Mouse (Mus musculus): ENCODE data around the gene Aqp6. TPM values are rescaled to one million over a fixed set of nuclear protein-coding genes. Genes with fewer than 3 reads are reported as not detected.

The Aqp6 gene
- polyA plus RNA-seq, 1 experiment from 2014 or later: not detected

DNA sequence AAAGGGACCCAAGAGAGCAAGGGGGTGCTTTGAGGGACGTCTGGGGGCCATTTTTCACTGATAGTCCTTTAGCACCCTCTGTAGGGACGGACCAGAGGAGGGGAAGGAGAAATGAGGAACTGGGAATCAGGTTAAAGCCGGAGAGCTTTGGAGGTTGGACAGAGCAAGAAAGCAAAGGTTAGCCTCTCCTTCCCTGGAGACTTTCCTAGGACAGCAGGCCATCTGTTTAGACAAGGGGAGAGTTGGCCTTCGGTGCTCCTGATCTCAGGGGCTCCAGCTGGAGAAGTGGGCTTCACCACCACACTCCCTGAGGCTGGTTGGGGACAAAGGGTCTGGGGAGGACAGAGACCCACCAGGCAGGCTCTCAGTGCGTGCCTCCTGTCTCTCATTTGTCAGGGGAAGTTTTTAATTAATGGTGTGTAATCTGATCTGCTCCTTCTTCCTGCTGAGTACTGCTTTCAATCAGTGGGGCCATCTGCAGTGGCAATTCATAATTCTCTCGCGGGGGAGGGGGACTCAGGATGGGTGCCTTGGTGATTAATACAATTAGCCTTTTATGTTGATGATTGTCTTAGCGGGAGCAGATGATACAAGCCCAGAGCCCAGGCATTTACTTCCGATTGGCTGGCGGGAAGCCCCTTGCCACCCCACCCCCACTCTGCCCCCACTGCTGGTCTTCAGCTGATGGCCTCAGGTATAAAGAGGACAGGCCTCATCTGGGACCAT is 6.4 kb downstream of the Aqp6 start:
- H3K4me3 ChIP-seq (ENCODE audit: low read depth, low read length): no peak overlapping the region
- ATAC-seq (ENCODE audit: insufficient read depth): no peak
- no peaks in the 10 kb centered on the region for H3K36me3 ChIP-seq (ENCODE audit: insufficient read depth)
- WGBS: 19% methylated on average over 10 of the region's 10 CpGs
- TF ChIP-seq CTCF (IDR thresholded peaks at IDR 0.05; ENCODE audit: low read depth): no peak
- H3K27me3 ChIP-seq (ENCODE audit: insufficient read depth, low read length): no peaks in the 10 kb centered on the region; the same call in 1 of the 2 replicates
- H3K4me1 ChIP-seq (ENCODE audit: insufficient read depth): no peaks in the 10 kb centered on the region
- H3K4me2 ChIP-seq: no peak overlapping the region
- H3K9ac ChIP-seq: no peak overlapping the region
- no peaks in the 10 kb centered on the region for H3K9me3 ChIP-seq (ENCODE audit: low read depth, low read length)
- no peak overlapping the region for H3K27ac ChIP-seq (ENCODE audit: low read depth)
- DNase-seq: no peak

DNA sequence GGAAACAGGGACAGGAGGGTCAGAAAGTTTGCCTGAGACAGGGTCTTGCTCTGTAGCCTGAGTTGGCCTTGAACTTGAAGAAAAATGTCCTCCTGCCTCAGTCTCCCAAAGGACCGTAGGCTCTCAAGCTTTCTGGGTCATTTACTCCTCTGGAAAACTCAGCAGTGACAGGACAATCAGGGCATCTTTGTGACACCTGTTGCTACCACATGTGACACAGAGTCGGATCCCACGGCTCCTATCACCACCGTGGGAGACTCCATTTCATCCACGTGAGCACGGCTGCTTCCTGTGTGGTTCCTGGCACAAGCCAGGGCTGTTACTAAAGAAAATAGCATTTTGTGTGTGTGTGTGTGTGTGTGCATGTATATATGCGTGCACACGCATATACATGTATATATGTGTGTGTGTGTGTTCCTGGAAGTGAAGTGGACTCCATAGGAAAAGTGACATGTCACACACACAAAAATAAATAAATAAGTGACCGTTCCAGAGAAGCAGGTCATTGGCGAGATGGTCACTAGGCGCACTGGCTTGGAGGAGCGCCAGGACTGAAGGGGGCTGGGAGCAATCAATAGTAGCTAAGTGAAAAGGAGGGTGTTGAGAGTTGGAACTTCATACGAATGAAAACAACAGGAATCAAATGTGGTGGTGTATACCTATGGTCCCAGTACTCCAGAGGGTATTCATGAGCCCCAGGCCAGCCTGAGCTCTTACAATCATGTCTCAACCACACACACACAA is 7.4 kb downstream of the Aqp6 start:
- no peak for TF ChIP-seq CTCF (IDR thresholded peaks at IDR 0.05; ENCODE audit: low read depth)
- H3K9ac ChIP-seq: no peak overlapping the region
- no peak for DNase-seq
- H3K4me3 ChIP-seq (ENCODE audit: low read depth, low read length): no peak overlapping the region
- no peaks in the 10 kb centered on the region for H3K27me3 ChIP-seq (ENCODE audit: insufficient read depth, low read length)
- no peak for ATAC-seq (ENCODE audit: insufficient read depth)
- H3K36me3 ChIP-seq (ENCODE audit: insufficient read depth): no peaks in the 10 kb centered on the region
- no peak overlapping the region for H3K27ac ChIP-seq (ENCODE audit: low read depth)
- H3K9me3 ChIP-seq (ENCODE audit: low read depth, low read length): no peaks in the 10 kb centered on the region
- no peaks in the 10 kb centered on the region for H3K4me1 ChIP-seq (ENCODE audit: insufficient read depth)
- whole genome bisulfite sequencing: 66% methylated on average over 13 of the region's 13 CpGs
- no peak overlapping the region for H3K4me2 ChIP-seq

DNA sequence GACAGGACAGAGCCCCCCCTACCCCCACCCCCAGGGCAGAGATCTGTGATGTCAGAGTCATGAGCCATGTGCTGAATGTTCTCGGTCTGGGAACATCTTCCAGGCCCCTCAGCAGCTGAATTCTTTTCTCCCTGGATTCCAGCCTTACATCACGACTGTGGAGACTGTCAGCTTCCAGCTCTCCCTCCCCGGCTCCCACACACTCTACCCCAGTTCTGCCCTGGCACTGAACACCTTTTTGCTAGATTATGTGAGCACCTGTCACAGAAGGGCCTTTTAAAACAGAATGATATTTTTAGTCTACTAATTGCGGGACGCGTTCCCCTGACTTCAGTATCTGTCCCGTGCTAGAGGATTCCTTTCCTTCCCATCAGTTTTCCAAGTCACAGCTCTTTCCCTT is 10.4 kb downstream of the Aqp6 start:
- peaks cover 11% of the 10 kb centered on the region for H3K4me1 ChIP-seq (ENCODE audit: insufficient read depth)
- H3K4me2 ChIP-seq: no peak overlapping the region
- no peak for TF ChIP-seq CTCF (IDR thresholded peaks at IDR 0.05; ENCODE audit: low read depth)
- no peaks in the 10 kb centered on the region for H3K9me3 ChIP-seq (ENCODE audit: low read depth, low read length)
- DNase-seq (no peak), ATAC-seq (ENCODE audit: insufficient read depth) (no peak)
- H3K36me3 ChIP-seq (ENCODE audit: insufficient read depth): no peaks in the 10 kb centered on the region
- H3K4me3 ChIP-seq (ENCODE audit: low read depth, low read length): no peak overlapping the region
- WGBS: 58% methylated on average over 7 of the region's 7 CpGs
- 0 out of 2 replicates have a peak, but pooled peaks cover 6% of the 10 kb centered on the region for H3K27me3 ChIP-seq (ENCODE audit: insufficient read depth, low read length)
- H3K9ac ChIP-seq: no peak overlapping the region
- no peak overlapping the region for H3K27ac ChIP-seq (ENCODE audit: low read depth)

DNA sequence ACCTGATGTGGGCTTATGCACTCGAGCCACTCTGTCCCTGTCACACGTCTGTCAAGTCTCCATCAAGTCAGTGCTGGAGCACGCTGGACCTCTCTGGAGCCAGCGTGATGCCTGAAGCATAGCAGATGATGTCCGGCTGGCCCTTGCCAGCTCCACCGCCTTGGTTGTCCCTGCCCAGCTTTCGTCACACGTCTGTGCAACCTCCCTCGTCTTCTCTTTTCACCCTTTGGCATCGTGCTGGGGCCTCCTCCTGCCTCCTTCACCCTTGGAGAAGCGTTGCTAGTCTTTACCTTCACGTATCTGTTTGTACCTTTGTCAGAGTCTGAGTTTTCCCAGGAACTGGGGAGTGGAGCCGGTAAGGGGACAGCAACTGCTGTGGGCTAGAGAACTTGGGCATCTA is 13.1 kb downstream of the Aqp6 start:
- Histone ChIP-seq H3K27ac (ENCODE audit: low read depth) (no peak overlapping the region), H3K9ac (no peak overlapping the region), H3K4me1 (ENCODE audit: insufficient read depth) (peaks cover 11% of the 10 kb centered on the region), H3K4me2 (no peak overlapping the region), H3K9me3 (ENCODE audit: low read depth, low read length) (no peaks in the 10 kb centered on the region), H3K36me3 (ENCODE audit: insufficient read depth) (no peaks in the 10 kb centered on the region), H3K4me3 (ENCODE audit: low read depth, low read length) (no peak overlapping the region), H3K27me3 (ENCODE audit: insufficient read depth, low read length) (0 out of 2 replicates have a peak, but pooled peaks cover 6% of the 10 kb centered on the region)
- 55% methylated on average over 13 of the region's 13 CpGs for WGBS
- peak; percentile 48 for ATAC-seq (ENCODE audit: insufficient read depth)
- DNase-seq: no peak
- TF ChIP-seq CTCF (IDR thresholded peaks at IDR 0.05; ENCODE audit: low read depth): no peak

DNA sequence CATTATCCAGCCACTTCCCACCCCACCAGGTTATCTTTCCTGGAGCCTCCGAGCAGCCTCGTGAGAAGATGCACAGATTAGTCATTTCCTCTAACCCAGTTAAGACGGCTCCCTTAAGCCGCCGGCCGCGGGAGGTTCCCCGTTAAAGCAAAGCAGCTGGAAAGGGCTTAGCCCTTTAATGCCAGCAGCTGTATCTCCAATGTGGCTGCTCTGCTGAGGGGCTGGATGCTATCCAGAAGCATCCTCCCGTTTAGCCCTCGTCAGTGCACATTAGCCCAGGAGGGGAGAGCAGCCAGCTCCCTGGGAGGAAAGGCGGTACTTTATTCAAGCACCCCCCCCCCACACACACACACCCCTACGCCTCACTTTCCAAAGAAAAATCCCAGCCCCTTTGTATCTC is 13.6 kb downstream of the Aqp6 start:
- Histone ChIP-seq H3K27me3 (ENCODE audit: insufficient read depth, low read length) (0 out of 2 replicates have a peak, but pooled peaks cover 6% of the 10 kb centered on the region), H3K9me3 (ENCODE audit: low read depth, low read length) (no peaks in the 10 kb centered on the region), H3K4me1 (ENCODE audit: insufficient read depth) (peaks cover 11% of the 10 kb centered on the region), H3K4me3 (ENCODE audit: low read depth, low read length) (no peak overlapping the region), H3K4me2 (peak overlapping the region; percentile 10; the same call in 1 of the 2 replicates), H3K36me3 (ENCODE audit: insufficient read depth) (peaks cover 5% of the 10 kb centered on the region), H3K9ac (no peak overlapping the region), H3K27ac (ENCODE audit: low read depth) (peak overlapping the region; percentile 63)
- peak; percentile 84 for DNase-seq
- WGBS: 4% methylated on average over 12 of the region's 12 CpGs
- ATAC-seq (ENCODE audit: insufficient read depth): peak; percentile 75
- TF ChIP-seq CTCF (IDR thresholded peaks at IDR 0.05; ENCODE audit: low read depth): no peak

DNA sequence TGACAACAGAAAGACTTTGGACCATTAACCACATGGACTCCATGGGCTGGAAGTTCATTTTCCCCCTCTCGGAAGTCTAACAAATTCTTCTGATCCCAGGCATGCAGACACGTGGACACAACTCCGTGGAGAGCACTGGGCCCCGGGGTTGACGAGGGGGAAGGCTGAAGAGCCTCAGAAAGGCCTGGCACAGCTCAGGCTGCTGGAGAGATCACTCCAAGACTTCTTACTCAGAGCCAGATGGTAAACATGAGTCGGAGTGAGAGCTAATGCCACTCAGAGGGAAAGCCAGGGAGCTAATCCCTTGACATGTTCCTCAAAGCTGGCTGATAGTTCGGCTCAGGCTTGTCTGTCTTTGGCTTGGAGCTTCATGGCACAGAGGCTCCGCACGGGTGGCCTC is 14.0 kb downstream of the Aqp6 start:
- H3K4me3 ChIP-seq (ENCODE audit: low read depth, low read length): no peak overlapping the region
- H3K4me1 ChIP-seq (ENCODE audit: insufficient read depth): peaks cover 11% of the 10 kb centered on the region
- H3K9me3 ChIP-seq (ENCODE audit: low read depth, low read length): no peaks in the 10 kb centered on the region
- peak overlapping the region; percentile 63 for H3K27ac ChIP-seq (ENCODE audit: low read depth)
- no peak for TF ChIP-seq CTCF (IDR thresholded peaks at IDR 0.05; ENCODE audit: low read depth)
- peak; percentile 66; the same call in 1 of the 2 replicates for ATAC-seq (ENCODE audit: insufficient read depth)
- peak; percentile 58 for DNase-seq
- 27% methylated on average over 9 of the region's 9 CpGs for WGBS
- 0 out of 2 replicates have a peak, but pooled peaks cover 6% of the 10 kb centered on the region for H3K27me3 ChIP-seq (ENCODE audit: insufficient read depth, low read length)
- H3K36me3 ChIP-seq (ENCODE audit: insufficient read depth): peaks cover 9% of the 10 kb centered on the region
- H3K4me2 ChIP-seq: no peak overlapping the region; the same call in 1 of the 2 replicates
- H3K9ac ChIP-seq: no peak overlapping the region

DNA sequence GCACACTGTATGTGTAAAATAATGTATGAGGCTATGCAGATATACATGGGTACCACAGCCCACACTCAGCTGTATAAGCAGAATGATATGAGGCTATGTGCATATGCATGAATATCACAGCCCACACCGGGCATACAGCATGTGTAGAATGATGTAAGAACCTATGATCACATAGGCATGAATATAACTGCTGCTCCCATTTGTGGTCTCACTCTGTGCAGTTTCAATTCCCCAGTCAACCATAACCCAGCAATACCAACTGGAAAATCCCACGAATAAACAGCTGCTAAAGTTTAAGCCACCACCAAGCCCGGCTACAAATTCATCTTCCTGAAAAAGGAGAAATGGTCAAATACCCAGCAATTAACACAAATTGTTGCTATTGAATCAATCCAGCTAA is 17.4 kb downstream of the Aqp6 start:
- Histone ChIP-seq H3K9ac (no peak overlapping the region), H3K27me3 (ENCODE audit: insufficient read depth, low read length) (0 out of 2 replicates have a peak, but pooled peaks cover 6% of the 10 kb centered on the region), H3K4me2 (no peak overlapping the region), H3K36me3 (ENCODE audit: insufficient read depth) (peaks cover 39% of the 10 kb centered on the region), H3K9me3 (ENCODE audit: low read depth, low read length) (no peaks in the 10 kb centered on the region), H3K4me1 (ENCODE audit: insufficient read depth) (peaks cover 11% of the 10 kb centered on the region), H3K27ac (ENCODE audit: low read depth) (no peak overlapping the region), H3K4me3 (ENCODE audit: low read depth, low read length) (no peak overlapping the region)
- 87% methylated on average over 3 of the region's 3 CpGs for WGBS
- no peak for ATAC-seq (ENCODE audit: insufficient read depth)
- no peak for DNase-seq
- no peak for TF ChIP-seq CTCF (IDR thresholded peaks at IDR 0.05; ENCODE audit: low read depth)
